Mouse (Mus musculus) MEL (cell line): ENCODE measurements at regions not wholly inside any gene's neighbourhood (a gene's known extent, or its start where the extent isn't known, plus 50 kb on each side); places are given as distances from the start of the nearest gene placed in this dataset.

Experiments used
- DNase-seq: peaks from one replicate; pipeline ENCODE4 v3.0.0; 2011; ENCODE audit warnings: low read depth, low spot score
- H3K27ac ChIP-seq: 2 replicates; pipeline ENCODE4 v1.5.1; 2012; ENCODE audit warnings: low read depth, mild to moderate bottlenecking, control low read depth, low read length, moderate library complexity; ENCODE audit not compliant: control insufficient read depth
- H3K27me3 ChIP-seq, 2 experiments: fragments of 150-350 bp in 1 of 2; sonication (generic) in 1 of 2; 2 replicates each; pipeline ENCODE4 v1.6.1; 2012; ENCODE audit warnings: low read length in 2 of 2, mild to moderate bottlenecking in 2 of 2, improper control_type of control experiment in 1 of 2, moderate library complexity in 1 of 2; ENCODE audit not compliant: insufficient read depth in 2 of 2, control insufficient read depth in 1 of 2
- H3K36me3 ChIP-seq, 2 experiments: 2 replicates each; pipeline ENCODE4 v1.6.1; 2012 to 2014; ENCODE audit warnings: low read length in 2 of 2, improper control_type of control experiment in 1 of 2, inconsistent platforms in 1 of 2, mild to moderate bottlenecking in 1 of 2; ENCODE audit not compliant: insufficient read depth in 2 of 2, control insufficient read depth in 1 of 2
- H3K4me1 ChIP-seq, 2 experiments: fragments of 150-350 bp in 1 of 2; sonication (generic) in 1 of 2; 2 replicates each; pipeline ENCODE4 v1.6.1; 2012; ENCODE audit warnings: low read length in 2 of 2, improper control_type of control experiment in 1 of 2, mild to moderate bottlenecking in 1 of 2; ENCODE audit not compliant: insufficient read depth in 2 of 2, control insufficient read depth in 1 of 2
- H3K4me3 ChIP-seq, 2 experiments: fragments of 150-350 bp in 1 of 2; sonication (generic) in 1 of 2; 2 replicates each; pipeline ENCODE4 v1.5.1; 2012; ENCODE audit warnings: low read depth in 2 of 2, low read length in 2 of 2, mild to moderate bottlenecking in 2 of 2, moderate library complexity in 2 of 2, control low read depth in 1 of 2, improper control_type of control experiment in 1 of 2; ENCODE audit not compliant: control insufficient read depth in 1 of 2, insufficient read depth in 1 of 2
- H3K79me2 ChIP-seq: 2 replicates; pipeline ENCODE4 v1.6.1; 2012; ENCODE audit warnings: mild to moderate bottlenecking, low read length, moderate library complexity; ENCODE audit not compliant: control insufficient read depth, poor library complexity, insufficient read depth
- H3K9ac ChIP-seq: 2 replicates; pipeline ENCODE4 v1.6.1; 2012; ENCODE audit warnings: low read depth, mild to moderate bottlenecking, control low read depth, low read length, moderate library complexity; ENCODE audit not compliant: control insufficient read depth, poor library complexity, severe bottlenecking
- H3K9me3 ChIP-seq: fragments of 150-350 bp; sonication (generic); replicated peaks from 2 replicates; pipeline ENCODE4 v1.6.1; 2012; ENCODE audit warnings: mild to moderate bottlenecking, low read length, improper control_type of control experiment, moderate library complexity; ENCODE audit not compliant: insufficient read depth
- CHD2 ChIP-seq: IDR thresholded peaks from 2 replicates; pipeline ENCODE4 v1.6.1; 2011; ENCODE audit warnings: low read length, improper control_type of control experiment
- E2F4 ChIP-seq: IDR thresholded peaks from 2 replicates; pipeline ENCODE4 v1.6.1; 2011; ENCODE audit warnings: low read depth, low read length, improper control_type of control experiment, borderline replicate concordance
- ELF1 ChIP-seq: IDR thresholded peaks from 2 replicates; pipeline ENCODE4 v1.6.1; 2014; ENCODE audit warnings: low read depth, mild to moderate bottlenecking, inconsistent platforms, low read length, improper control_type of control experiment, moderate library complexity
- EP300 ChIP-seq, 2 experiments: IDR thresholded peaks; 2 replicates each; pipeline ENCODE4 v1.6.1; 2011; ENCODE audit warnings: improper control_type of control experiment in 2 of 2, low read length in 2 of 2, low read depth in 1 of 2, mild to moderate bottlenecking in 1 of 2
- HCFC1 ChIP-seq: IDR thresholded peaks from 2 replicates; pipeline ENCODE4 v1.6.1; 2012; ENCODE audit warnings: low read depth, mild to moderate bottlenecking, inconsistent platforms, low read length, improper control_type of control experiment, moderate library complexity
- JUND ChIP-seq: IDR thresholded peaks from 2 replicates; pipeline ENCODE4 v1.6.1; 2011; ENCODE audit warnings: low read depth, mild to moderate bottlenecking, improper control_type of control experiment, low read length
- KAT2A ChIP-seq: conservative IDR thresholded peaks from 2 replicates; pipeline ENCODE4 v1.6.1; 2012; ENCODE audit warnings: low read depth, low read length, improper control_type of control experiment, inconsistent platforms
- MAX ChIP-seq: IDR thresholded peaks from 2 replicates; pipeline ENCODE4 v1.6.1; 2011; ENCODE audit warnings: low read length, improper control_type of control experiment
- MEF2A ChIP-seq: IDR thresholded peaks from 2 replicates; pipeline ENCODE4 v1.6.1; 2014; ENCODE audit warnings: low read depth, mild to moderate bottlenecking, inconsistent platforms, low read length, improper control_type of control experiment; ENCODE audit not compliant: poor library complexity, insufficient replicate concordance, severe bottlenecking; ENCODE audit errors: extremely low read depth
- MYB ChIP-seq: IDR thresholded peaks from 2 replicates; pipeline ENCODE4 v1.6.1; 2011; ENCODE audit warnings: mild to moderate bottlenecking, low read depth, low read length, improper control_type of control experiment
- NELFE ChIP-seq: IDR thresholded peaks from 2 replicates; pipeline ENCODE4 v1.6.1; 2011; ENCODE audit warnings: low read depth, low read length, improper control_type of control experiment
- POLR2AphosphoS5 ChIP-seq: IDR thresholded peaks from 2 replicates; pipeline ENCODE4 v1.6.1; 2012; ENCODE audit warnings: low read depth, borderline replicate concordance, mild to moderate bottlenecking, inconsistent platforms, low read length, moderate library complexity, mixed read lengths
- RCOR1 ChIP-seq: IDR thresholded peaks from 2 replicates; pipeline ENCODE4 v1.6.1; 2012; ENCODE audit warnings: low read depth, mild to moderate bottlenecking, inconsistent platforms, low read length, improper control_type of control experiment
- SMC3 ChIP-seq: IDR thresholded peaks from 2 replicates; pipeline ENCODE4 v1.6.1; 2011; ENCODE audit warnings: low read depth, low read length, improper control_type of control experiment
- TBP ChIP-seq: IDR thresholded peaks from 2 replicates; pipeline ENCODE4 v1.8.0; 2011; ENCODE audit warnings: low read depth, low read length, improper control_type of control experiment
- USF1 ChIP-seq: IDR thresholded peaks from 2 replicates; pipeline ENCODE4 v1.6.1; 2014; ENCODE audit warnings: low read depth, mild to moderate bottlenecking, inconsistent platforms, low read length, improper control_type of control experiment, moderate library complexity
- ZC3H11A ChIP-seq: IDR thresholded peaks from 2 replicates; pipeline ENCODE4 v1.6.1; 2012; ENCODE audit warnings: low read depth, mild to moderate bottlenecking, inconsistent platforms, low read length, improper control_type of control experiment
- ZKSCAN1 ChIP-seq: IDR thresholded peaks from 2 replicates; pipeline ENCODE4 v1.6.1; 2012; ENCODE audit warnings: low read depth, mild to moderate bottlenecking, inconsistent platforms, low read length, improper control_type of control experiment, moderate library complexity
- ZMIZ1 ChIP-seq: IDR thresholded peaks from 2 replicates; pipeline ENCODE4 v1.6.1; 2012; ENCODE audit warnings: low read depth, mild to moderate bottlenecking, inconsistent platforms, low read length, improper control_type of control experiment, moderate library complexity

DNA sequence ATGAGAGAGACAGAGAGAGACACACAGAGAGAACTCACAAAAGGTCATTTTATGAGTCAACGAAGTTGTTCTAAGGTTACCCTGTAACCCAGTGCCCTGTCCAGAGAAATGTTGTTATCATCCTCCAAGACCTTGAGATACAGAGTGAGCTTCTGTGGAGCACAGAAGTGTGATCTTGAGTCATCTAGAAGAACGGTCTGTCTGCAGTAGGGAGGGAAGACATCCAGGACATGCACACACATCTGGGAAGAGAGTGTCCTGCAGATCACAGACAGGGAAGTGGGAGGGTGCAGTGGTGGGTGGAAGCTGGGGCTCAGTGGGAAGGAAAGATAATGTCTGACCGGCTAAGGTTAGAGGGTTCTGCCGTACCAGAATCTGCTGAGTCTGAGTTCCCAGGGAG is 155.3 kb downstream of the Fam169b start:
- Histone ChIP-seq H3K4me3 (no peak overlapping the region), H3K27ac (no peak overlapping the region), H3K27me3 (no peaks in the 10 kb centered on the region), H3K9me3 (no peaks in the 10 kb centered on the region), H3K9ac (no peak overlapping the region), H3K4me1 (no peaks in the 10 kb centered on the region), H3K36me3 (no peaks in the 10 kb centered on the region), H3K79me2 (no peaks in the 10 kb centered on the region)
- no peak for DNase-seq
- no peak for TF ChIP-seq EP300 (IDR thresholded peaks at IDR 0.05; ENCODE audit: low read depth in 1 of 2, low read length in 2 of 2)
- TF ChIP-seq SMC3, result no peak

DNA sequence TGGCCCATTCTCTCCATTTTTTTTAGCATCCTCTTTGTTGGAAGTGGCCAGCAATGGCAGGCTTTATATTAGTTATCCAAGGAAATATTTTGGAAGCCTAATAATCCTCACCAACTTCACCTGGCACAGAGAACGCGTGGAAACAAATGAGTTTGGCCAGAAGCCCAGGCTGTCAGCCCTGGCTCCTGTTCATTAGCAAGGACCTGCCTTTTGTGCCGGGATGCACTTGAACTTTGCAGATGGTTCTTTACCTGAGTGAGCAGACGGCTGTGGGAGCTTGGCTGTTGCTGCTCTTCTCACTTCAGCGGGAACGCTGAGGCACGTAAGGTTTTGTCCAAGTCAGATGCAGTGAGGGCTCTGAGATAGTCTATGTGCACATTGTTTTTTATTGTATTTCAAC is 142.3 kb downstream of the Fam169b start:
- no peak overlapping the region for H3K9ac ChIP-seq
- H3K79me2 ChIP-seq, result no peaks in the 10 kb centered on the region
- TF ChIP-seq ZKSCAN1, result no peak
- H3K4me3 ChIP-seq, result no peak overlapping the region
- DNase-seq, result no peak
- no peaks in the 10 kb centered on the region for H3K4me1 ChIP-seq
- H3K27ac ChIP-seq, result no peak overlapping the region
- H3K27me3 ChIP-seq, result no peaks in the 10 kb centered on the region
- H3K9me3 ChIP-seq, result no peaks in the 10 kb centered on the region
- H3K36me3 ChIP-seq, result no peaks in the 10 kb centered on the region

GRCm38 (mm10) chr7:68412786-68413185 is 139.1 kb downstream of the Fam169b start:
- Histone ChIP-seq H3K27me3 (no peaks in the 10 kb centered on the region), H3K27ac (no peak overlapping the region), H3K4me3 (no peak overlapping the region), H3K9ac (no peak overlapping the region), H3K9me3 (no peaks in the 10 kb centered on the region), H3K79me2 (no peaks in the 10 kb centered on the region), H3K36me3 (no peaks in the 10 kb centered on the region), H3K4me1 (no peaks in the 10 kb centered on the region)
- DNase-seq, result no peak
- TF ChIP-seq JUND, result no peak
- TF ChIP-seq ZC3H11A, result no peak
- TF ChIP-seq MYB, result no peak
- no peak for TF ChIP-seq HCFC1
- no peak for TF ChIP-seq SMC3
- no peak for TF ChIP-seq E2F4
- TF ChIP-seq CHD2, result no peak
- no peak for TF ChIP-seq NELFE
- no peak for TF ChIP-seq ZMIZ1
- TF ChIP-seq USF1, result no peak
- no peak for TF ChIP-seq KAT2A
- TF ChIP-seq ELF1, result no peak
- no peak for TF ChIP-seq TBP
- no peak for TF ChIP-seq MAX
- TF ChIP-seq RCOR1, result no peak
- TF ChIP-seq MEF2A, result no peak
- no peak for TF ChIP-seq POLR2AphosphoS5
